In genomic region chr5:136784531-136784930, GRCm38 (mm10) we compare ENCODE assay signal across 14 mouse cellular contexts.
DNase-seq lines count a peak whose midpoint lies in the region; ATAC-seq and TF ChIP-seq lines count a peak whose summit lies in the region.
"Had no signal": no experiment of that assay in that cellular context is flagged by ENCODE, and none has a peak within 500 bp of the region (broad histone marks: within the 10 kb centered on the region; RNA-seq: fewer than 3 reads in every experiment).

No protein-coding gene starts in this region.

- no peak overlapping the region for H3K4me3 ChIP-seq in stomach, postnatal 0 days (ENCODE audit: low read depth, low read length)
- H3K4me3 ChIP-seq: heart, embryonic 12.5 days had no signal

- TF ChIP-seq EP300 in stomach, postnatal 0 days (optimal IDR thresholded peaks at IDR 0.05), result no peak

- no peaks in the 10 kb centered on the region for H3K4me1 ChIP-seq in stomach, postnatal 0 days (replicated peaks; ENCODE audit: control insufficient read depth, insufficient read depth)

- peak; percentile 6 to 21 for DNase-seq in heart, postnatal 14 days
- DNase-seq in heart, postnatal 4 days, result no peak
- peak; percentile 81 for DNase-seq in brain, adult 2 months (ENCODE audit: low read depth, low spot score)
- DNase-seq in left cerebral cortex, adult 9 months (ENCODE audit: low spot score in 2 of 2), result peak; percentile 27 to 55
- peak; percentile 40 for DNase-seq in right cerebral cortex, postnatal 14 days
- no peak for DNase-seq in stomach, postnatal 0 days (ENCODE audit: low spot score)
- no peak for DNase-seq in urinary bladder, postnatal 14 days (ENCODE audit: low spot score)
- DNase-seq in heart, adult 18-20 months, result no peak
- DNase-seq: cerebellum, adult 2 months; thymus, adult 18-20 months had no signal

- no peaks in the 10 kb centered on the region for H3K9me3 ChIP-seq in stomach, postnatal 0 days (ENCODE audit: control insufficient read depth, low read length)

- no peaks in the 10 kb centered on the region for H3K36me3 ChIP-seq in stomach, postnatal 0 days (ENCODE audit: control insufficient read depth, insufficient read depth, low read length)
- H3K36me3 ChIP-seq: heart, embryonic 12.5 days had no signal

- TF ChIP-seq CTCF in stomach, postnatal 0 days (IDR thresholded peaks at IDR 0.05; ENCODE audit: low read depth), result no peak

- H3K4me2 ChIP-seq in stomach, postnatal 0 days (replicated peaks; ENCODE audit: low read depth), result no peak overlapping the region
- H3K4me2 ChIP-seq: heart, embryonic 12.5 days; liver, embryonic 11.5 days had no signal

- intact Hi-C loops in heart, postnatal 14 days (cut with DNase I), result no loop called here

- 62% methylated on average over 8 of the region's 8 CpGs for WGBS in stomach, postnatal 0 days

- H3K27ac ChIP-seq in stomach, postnatal 0 days (replicated peaks), result no peak overlapping the region
- H3K27ac ChIP-seq: kidney, postnatal 0 days had no signal

- no peak overlapping the region for H3K9ac ChIP-seq in stomach, postnatal 0 days (ENCODE audit: low read length)
- H3K9ac ChIP-seq: heart, embryonic 12.5 days had no signal

- no peaks in the 10 kb centered on the region for H3K27me3 ChIP-seq in stomach, postnatal 0 days (ENCODE audit: control insufficient read depth, insufficient read depth, low read length)
- H3K27me3 ChIP-seq: heart, embryonic 12.5 days had no signal

- ATAC-seq in stomach, postnatal 0 days (ENCODE audit: low FRiP score, low TSS enrichment), result no peak; the same call in 1 of the 2 replicates
- ATAC-seq: CD4-positive, CD25-positive, alpha-beta regulatory T cell, adult 4 months had no signal

Comparison
In these comparisons a context has a peak if more than half of its experiments do, and no peak if none do; other contexts are left out.
1. DNase-seq: peak in heart, postnatal 14 days (2 of 2), brain, adult 2 months (single experiment), left cerebral cortex, adult 9 months (2 of 2) and right cerebral cortex, postnatal 14 days (single experiment); none in heart, postnatal 4 days (single experiment), stomach, postnatal 0 days (single experiment), urinary bladder, postnatal 14 days (single experiment) and heart, adult 18-20 months (0 of 2).